Mouse (Mus musculus): ENCODE measurements around the gene Hnrnph1. TPM values are rescaled to one million over a fixed set of nuclear protein-coding genes. Genes with fewer than 3 reads are reported as not detected.
A peak's percentile ranks its signal among the peaks of the same experiment; 100 is the strongest.
"Not testable (repeated sequence)": the region's sequence is repeated elsewhere in the genome, so short reads cannot be mapped to it uniquely, and the experiment has no call there.

Hnrnph1 gene
- total RNA-seq (2021), result 100 to 1,000 TPM; 201 to 225 TPM
- long read RNA-seq, experiment 1, transcript Hnrnph1-201 (14 exons, 2,225 nt), result major isoform, 10 of 54 reads
- long read RNA-seq, experiment 1, partial matches to known transcripts, result 17 of 54 reads
- long read RNA-seq, experiment 1, other reads (novel, unspliced or antisense), result 23 of 54 reads
- long read RNA-seq, experiment 2, partial matches to known transcripts, result 26 of 48 reads
- long read RNA-seq, experiment 2, other reads (novel, unspliced or antisense), result 17 of 48 reads

- intact Hi-C loops (cut with DNase I), result no loop called here
Measured at GRCm38 (mm10) chr11:50376911-50377891, at the start of gene Hnrnph1. TSS of gene Hnrnph1 (plus strand) at chr11:50376990.

GRCm38 (mm10) chr11:50328075-50328625, 48.6 kb upstream of the Hnrnph1 start:
- no peak for DNase-seq (ENCODE audit: low spot score in 2 of 2)
- intact Hi-C loops (cut with DNase I), result loop anchor here (5.0 kb wide), 1 partner anchor 34 kb away; no protein-coding TSS in a partner anchor

More at GRCm38 (mm10) chr11:50376911-50377891, at the start of gene Hnrnph1:
- DNase-seq (ENCODE audit: low spot score in 2 of 2), result peak; percentile 99

- no peak for DNase-seq (ENCODE audit: low spot score in 2 of 2)
- intact Hi-C loops (cut with DNase I), result loop anchor here (5.0 kb wide), 1 partner anchor 33 kb away; no protein-coding TSS in a partner anchor
Measured at GRCm38 (mm10) chr11:50329378-50329777, 47.4 kb upstream of the Hnrnph1 start.

- DNase-seq (ENCODE audit: low spot score in 2 of 2), result no peak
- intact Hi-C loops (cut with DNase I), result no loop called here
Measured at GRCm38 (mm10) chr11:50333181-50333580, 43.6 kb upstream of the Hnrnph1 start.

GRCm38 (mm10) chr11:50336126-50336525, 40.7 kb upstream of the Hnrnph1 start:
- intact Hi-C loops (cut with DNase I), result no loop called here
- no peak for DNase-seq (ENCODE audit: low spot score in 2 of 2)

- intact Hi-C loops (cut with DNase I), result no loop called here
- DNase-seq (ENCODE audit: low spot score in 2 of 2), result no peak
Measured at GRCm38 (mm10) chr11:50336891-50337290, 39.9 kb upstream of the Hnrnph1 start.

- intact Hi-C loops (cut with DNase I), result no loop called here
- DNase-seq (ENCODE audit: low spot score in 2 of 2), result no peak
Measured at GRCm38 (mm10) chr11:50345486-50345885, 31.3 kb upstream of the Hnrnph1 start.

- intact Hi-C loops (cut with DNase I), result no loop called here
- no peak for DNase-seq (ENCODE audit: low spot score in 2 of 2)
Measured at GRCm38 (mm10) chr11:50346256-50347032, 30.3 kb upstream of the Hnrnph1 start.

- intact Hi-C loops (cut with DNase I), result no loop called here
- DNase-seq (ENCODE audit: low spot score in 2 of 2), result no peak
Measured at GRCm38 (mm10) chr11:50352177-50352576, 24.6 kb upstream of the Hnrnph1 start.

- no peak for DNase-seq (ENCODE audit: low spot score in 2 of 2)
- intact Hi-C loops (cut with DNase I), result no loop called here
Measured at GRCm38 (mm10) chr11:50354162-50354561, 22.6 kb upstream of the Hnrnph1 start, which contains the start of gene Cby3. TSS of gene Cby3 (plus strand) at chr11:50354462.

GRCm38 (mm10) chr11:50354851-50355250, 21.9 kb upstream of the Hnrnph1 start:
- intact Hi-C loops (cut with DNase I), result no loop called here
- DNase-seq (ENCODE audit: low spot score in 2 of 2), result no peak

GRCm38 (mm10) chr11:50355395-50355794, 21.4 kb upstream of the Hnrnph1 start:
- DNase-seq (ENCODE audit: low spot score in 2 of 2), result no peak
- intact Hi-C loops (cut with DNase I), result no loop called here

- intact Hi-C loops (cut with DNase I), result no loop called here
- peak; percentile 57 to 82 for DNase-seq (ENCODE audit: low spot score in 2 of 2)
Measured at GRCm38 (mm10) chr11:50358950-50359861, 17.6 kb upstream of the Hnrnph1 start.

GRCm38 (mm10) chr11:50361282-50361681, 15.5 kb upstream of the Hnrnph1 start:
- not testable (repeated sequence) for DNase-seq (ENCODE audit: low spot score in 2 of 2)
- intact Hi-C loops (cut with DNase I), result loop anchor here (5.0 kb wide), 3 partner anchors 34 to 124 kb away; partner anchors contain the start of genes Canx and Ltc4s

- peak; percentile 91 to 92 for DNase-seq (ENCODE audit: low spot score in 2 of 2)
- intact Hi-C loops (cut with DNase I), result loop anchor here (5.0 kb wide), 3 partner anchors 37 to 127 kb away; partner anchors contain the start of genes Canx and Ltc4s
Measured at GRCm38 (mm10) chr11:50364548-50364947, 12.2 kb upstream of the Hnrnph1 start.

GRCm38 (mm10) chr11:50365322-50365721, 11.5 kb upstream of the Hnrnph1 start:
- intact Hi-C loops (cut with DNase I), result no loop called here
- no peak for DNase-seq (ENCODE audit: low spot score in 2 of 2)

- intact Hi-C loops (cut with DNase I), result no loop called here
- DNase-seq (ENCODE audit: low spot score in 2 of 2), result no peak
Measured at GRCm38 (mm10) chr11:50367531-50367930, 9.3 kb upstream of the Hnrnph1 start.

- intact Hi-C loops (cut with DNase I), result no loop called here
Measured at GRCm38 (mm10) chr11:50369360-50369911, 7.4 kb upstream of the Hnrnph1 start.

More at GRCm38 (mm10) chr11:50369360-50369911, 7.4 kb upstream of the Hnrnph1 start:
- DNase-seq (ENCODE audit: low spot score in 2 of 2), result no peak
